Mouse (Mus musculus): ENCODE measurements around the gene Capn12.
"Not testable (repeated sequence)": the region's sequence is repeated elsewhere in the genome, so short reads cannot be mapped to it uniquely, and the experiment has no call there.

The Capn12 gene

DNA sequence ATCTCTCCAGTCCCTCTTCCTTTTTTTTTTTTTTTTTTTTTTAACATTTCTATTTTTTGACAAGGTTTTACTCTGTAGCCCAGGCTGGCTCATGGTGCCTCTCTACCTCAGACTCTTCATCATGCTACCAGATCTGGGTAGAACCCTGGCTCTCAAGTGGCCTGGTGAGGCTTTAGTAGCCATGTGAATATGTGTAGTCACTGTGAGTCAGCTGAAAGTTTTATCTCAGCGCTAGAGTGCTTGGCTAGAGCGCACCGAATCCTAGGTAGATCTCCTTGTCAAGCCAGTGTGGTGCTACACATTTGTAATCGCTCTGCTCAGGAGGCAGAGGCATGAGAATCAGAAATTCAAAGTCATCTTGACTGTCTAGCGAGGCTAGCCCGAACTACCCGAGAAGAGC, 4.1 kb upstream of the Capn12 start:
- CTCF ChIA-PET = no interaction called here

DNA sequence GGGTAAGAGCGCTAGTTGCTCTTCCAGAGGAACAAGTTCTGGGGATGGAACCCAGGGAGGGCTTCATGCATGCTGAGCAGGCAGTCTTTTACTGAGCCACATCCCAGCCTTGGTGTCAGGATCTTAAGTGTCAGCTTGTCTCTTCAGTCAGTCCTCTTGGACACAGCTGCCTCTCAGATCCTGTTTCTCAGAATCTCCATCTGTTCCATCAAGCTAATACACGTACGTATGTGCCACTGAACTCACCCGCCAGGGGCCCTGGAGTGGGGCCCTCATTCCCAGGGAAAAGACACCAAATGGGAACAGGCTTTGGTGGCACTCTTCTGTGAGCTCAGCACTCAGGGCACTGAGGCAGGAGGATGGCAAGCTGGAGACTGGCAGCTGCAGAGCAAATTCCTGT, 3.4 kb upstream of the Capn12 start:
- CTCF ChIA-PET = no interaction called here

DNA sequence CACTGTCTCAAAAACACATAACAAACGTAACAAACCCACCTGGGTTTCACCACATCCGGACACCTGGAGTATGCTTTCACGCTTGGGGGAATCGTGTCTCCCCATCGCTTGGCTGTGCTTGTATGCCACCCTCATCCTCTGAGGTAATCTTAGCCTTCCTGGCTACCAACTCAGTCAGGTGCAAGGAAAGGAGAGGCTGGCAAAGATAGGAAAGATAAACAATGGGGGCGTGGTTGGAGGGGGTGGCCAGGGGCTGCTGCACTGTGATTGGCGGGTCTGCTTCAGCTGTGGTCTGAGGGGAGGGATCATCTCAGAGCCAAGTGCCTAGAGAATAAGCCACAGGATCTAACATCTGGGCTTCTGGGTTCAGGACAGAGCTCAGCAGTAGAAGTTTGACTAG, 1.6 kb upstream of the Capn12 start:
- CTCF ChIA-PET = interaction anchor here (0.6 kb wide), 2 partner anchors 439 to 1993 kb away, joined by 5 to 7 read pairs; no protein-coding TSS in a partner anchor

DNA sequence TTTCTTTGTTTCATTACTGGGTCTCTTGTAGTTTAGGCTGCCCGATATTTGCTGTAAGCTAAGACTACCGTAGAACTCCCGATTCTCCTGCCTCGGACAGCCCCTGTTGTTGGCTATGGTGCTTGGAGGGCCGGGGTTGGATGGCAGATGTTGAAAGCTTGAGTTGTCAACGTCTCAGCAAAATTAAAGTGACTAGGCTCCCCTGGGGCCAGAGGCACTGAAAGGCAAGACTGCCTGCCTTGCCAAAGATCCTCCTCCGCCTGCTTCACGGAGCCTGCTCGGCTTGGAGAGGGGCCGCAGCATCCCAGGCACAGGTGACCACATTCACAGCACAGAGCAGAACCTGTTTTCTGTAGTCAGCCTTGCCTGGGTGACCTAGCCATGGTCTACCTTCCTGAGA, 668 bp upstream of the Capn12 start:
- CTCF ChIA-PET = no interaction called here

DNA sequence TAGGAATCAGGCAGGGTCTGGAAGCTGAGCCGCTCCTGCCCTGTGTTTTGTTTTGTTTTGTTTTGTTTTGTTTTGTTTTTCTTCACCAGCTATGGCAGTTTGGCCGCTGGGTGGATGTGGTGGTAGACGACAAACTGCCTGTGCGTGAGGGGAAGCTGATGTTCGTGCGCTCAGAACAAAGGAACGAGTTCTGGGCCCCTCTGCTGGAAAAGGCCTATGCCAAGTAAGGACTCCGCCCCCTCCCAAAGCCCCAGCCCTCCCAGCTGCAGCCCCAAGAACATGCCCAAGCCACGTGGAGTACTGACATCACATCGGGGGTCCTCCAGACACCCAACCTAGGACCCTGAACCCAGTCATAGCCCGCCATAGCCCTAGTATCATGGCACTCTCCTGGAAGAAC, 1.8 kb downstream of the Capn12 start:
- CTCF ChIA-PET = no interaction called here

DNA sequence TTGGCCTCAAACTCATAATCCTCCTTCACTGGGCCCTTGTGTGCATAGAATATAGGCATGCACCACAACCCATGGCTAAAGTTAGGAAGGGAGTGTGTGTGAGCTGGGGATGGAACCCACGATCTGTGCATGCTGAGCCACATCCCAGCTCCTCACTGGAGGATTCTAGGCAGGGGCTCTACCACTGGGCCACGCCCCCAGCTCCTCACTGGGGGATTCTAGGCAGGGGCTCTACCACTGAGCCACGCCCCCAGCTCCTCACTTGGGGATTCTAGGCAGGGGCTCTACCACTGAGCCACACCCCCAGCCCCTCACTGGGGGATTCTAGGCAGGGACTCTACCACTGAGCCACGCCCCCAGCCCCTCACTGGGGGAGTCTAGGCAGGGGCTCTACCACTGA, 2.5 kb downstream of the Capn12 start:
- CTCF ChIA-PET = not testable (repeated sequence)

DNA sequence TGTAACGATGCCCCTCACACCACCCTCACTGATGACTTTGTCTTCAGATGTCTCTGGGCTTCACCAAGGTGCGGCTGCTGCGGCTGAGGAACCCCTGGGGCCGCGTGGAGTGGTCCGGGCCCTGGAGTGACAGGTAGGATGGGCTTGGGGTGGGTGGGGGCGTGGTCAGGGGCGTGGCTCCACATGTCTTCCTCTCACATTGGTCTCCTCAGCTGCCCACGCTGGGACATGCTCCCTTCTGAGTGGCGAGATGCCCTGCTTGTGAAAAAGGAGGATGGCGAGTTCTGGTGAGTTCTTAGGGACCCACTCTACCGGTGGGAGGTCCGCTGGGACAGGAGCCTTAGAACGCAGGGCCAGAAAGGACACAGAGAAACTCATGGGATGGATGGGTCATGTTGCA, 5.3 kb downstream of the Capn12 start:
- CTCF ChIA-PET = no interaction called here

DNA sequence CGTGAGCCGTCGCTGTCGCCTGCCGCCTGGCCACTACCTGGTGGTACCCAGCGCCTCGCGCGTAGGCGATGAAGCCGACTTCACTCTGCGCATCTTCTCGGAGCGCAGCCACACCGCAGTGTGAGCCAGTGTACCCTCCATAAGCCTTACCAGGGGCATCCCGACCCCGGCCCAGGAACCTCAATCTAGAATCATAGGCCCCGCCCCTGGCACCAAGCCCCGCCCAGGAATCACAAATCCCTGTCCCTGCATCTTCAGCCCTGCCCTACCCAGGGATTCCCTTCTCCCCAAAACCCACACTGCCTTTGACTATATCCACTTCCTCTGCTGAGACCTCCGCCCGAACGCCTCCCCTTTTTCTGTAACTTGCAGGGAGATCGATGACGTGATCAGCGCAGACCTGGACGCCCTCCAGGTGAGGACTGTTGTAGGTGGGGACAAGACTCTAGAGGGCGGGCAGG, 7.5 kb downstream of the Capn12 start:
- CTCF ChIA-PET = interaction anchor here (0.6 kb wide), 1 partner anchor 422 kb away, joined by 5 read pairs; no protein-coding TSS in a partner anchor

DNA sequence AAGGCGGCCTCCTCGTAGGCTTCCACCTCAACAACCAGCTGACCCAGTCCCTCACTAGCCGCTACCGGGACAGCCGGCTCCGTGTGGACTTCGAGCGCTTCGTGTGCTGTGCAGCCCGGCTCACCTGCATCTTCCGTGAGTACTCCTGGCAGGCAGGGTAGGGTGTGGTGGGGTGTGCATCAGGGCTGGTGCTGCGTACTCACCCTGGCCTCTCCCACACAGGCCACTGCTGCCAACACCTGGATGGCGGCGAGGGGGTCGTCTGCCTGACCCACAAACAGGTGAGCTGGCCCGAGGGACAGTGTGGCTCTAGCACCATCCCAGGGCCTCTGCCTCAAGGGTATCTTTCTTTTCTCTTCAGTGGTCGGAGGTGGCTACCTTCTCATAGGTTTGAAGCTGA, 11.4 kb downstream of the Capn12 start:
- CTCF ChIA-PET = no interaction called here

DNA sequence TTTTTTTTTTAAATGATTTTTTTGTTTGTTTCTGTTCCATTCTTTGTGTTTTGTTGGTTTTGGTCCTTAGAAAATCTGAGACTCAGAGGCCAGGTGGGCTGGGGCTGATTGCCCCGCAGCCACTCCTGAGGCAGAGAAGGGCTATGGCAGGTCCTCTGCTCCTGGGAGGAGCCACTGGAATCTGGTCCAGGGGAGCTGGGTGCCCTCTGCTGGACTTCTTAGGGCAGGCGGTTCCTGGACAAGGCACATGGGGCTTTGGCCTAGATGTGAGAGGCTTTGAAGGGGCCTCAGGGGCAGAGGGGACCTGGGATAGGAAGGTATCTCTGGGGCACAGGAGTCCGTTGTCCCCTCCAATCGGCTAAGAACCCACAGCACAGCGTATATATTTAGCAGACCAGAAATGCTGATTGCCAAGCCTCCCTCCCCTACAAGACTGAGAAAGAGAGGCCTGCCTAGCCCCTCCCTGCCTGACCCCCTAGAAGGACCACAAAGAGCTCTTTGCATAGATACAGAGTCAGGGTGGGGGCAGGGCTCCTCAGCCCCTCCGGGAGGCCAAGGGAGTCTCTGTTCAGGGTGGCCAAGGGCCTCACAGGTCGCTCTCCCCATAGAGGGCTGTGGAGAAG, 12.5 kb downstream of the Capn12 start:
- CTCF ChIA-PET = interaction anchor here (0.6 to 0.7 kb wide), 3 partner anchors 21 to 385 kb away, joined by 3 to 7 read pairs (median 5); no protein-coding TSS in a partner anchor

DNA sequence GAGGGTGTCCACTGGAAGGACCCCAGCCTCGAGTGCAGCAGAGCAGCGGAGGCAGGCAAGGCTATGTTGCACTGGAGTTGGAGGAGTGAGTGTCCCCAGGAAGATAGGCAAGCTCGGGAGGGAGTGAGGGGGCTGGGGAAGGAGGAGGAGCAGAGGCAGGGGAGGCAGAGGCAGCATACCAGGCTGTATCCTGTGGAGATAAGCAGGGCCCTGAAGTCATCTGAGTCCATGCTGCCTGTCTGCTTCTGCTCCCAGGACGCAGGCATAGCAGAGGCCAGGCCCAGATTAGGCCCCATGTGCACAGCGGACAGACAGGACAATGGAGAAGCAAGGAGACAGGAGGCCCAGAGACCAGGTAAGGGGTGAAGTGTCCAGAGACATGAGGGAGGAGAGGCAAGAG, 13.7 kb downstream of the Capn12 start:
- CTCF ChIA-PET = no interaction called here

DNA sequence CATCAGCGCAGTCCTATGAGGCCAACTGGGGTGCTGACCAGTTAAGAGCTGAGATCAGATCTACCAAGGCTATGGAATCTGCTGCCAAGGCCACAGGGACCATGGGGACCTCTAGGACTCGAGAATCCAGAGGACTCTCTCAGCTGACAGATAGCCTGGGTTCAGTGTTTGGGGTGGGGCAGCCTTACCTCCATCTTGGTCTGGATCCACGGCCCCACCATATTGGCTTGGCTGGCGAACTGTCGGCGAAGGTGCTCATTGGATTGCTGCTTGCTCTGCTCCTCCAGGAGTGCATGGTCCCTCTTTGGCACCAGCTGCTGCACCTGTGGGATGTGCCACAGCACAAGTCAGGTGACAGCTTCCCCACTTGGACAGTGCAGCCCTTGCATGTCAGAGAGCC, 16.4 kb downstream of the Capn12 start:
- CTCF ChIA-PET = interaction anchor here (0.5 kb wide), 1 partner anchor 340 kb away, joined by 5 read pairs; no protein-coding TSS in a partner anchor

DNA sequence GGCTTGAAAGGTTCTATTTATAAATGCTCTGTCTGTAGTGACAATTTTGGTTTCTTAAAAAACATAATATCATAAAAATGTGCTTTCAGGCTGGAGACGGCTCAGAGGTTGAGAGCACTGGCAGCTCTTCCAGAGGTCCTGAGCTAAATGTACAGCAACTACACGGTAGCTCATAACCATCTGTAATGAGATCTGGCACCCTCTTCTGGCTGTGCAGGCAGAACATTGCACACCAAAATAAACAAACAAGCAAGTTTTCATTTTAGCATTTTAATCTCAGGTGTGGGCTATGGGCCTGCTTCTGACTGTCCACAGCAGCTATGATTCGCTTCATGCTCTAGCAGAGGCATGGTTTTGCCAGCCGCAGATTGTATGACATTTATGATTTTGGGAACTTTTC, 18.8 kb downstream of the Capn12 start:
- CTCF ChIA-PET = no interaction called here

DNA sequence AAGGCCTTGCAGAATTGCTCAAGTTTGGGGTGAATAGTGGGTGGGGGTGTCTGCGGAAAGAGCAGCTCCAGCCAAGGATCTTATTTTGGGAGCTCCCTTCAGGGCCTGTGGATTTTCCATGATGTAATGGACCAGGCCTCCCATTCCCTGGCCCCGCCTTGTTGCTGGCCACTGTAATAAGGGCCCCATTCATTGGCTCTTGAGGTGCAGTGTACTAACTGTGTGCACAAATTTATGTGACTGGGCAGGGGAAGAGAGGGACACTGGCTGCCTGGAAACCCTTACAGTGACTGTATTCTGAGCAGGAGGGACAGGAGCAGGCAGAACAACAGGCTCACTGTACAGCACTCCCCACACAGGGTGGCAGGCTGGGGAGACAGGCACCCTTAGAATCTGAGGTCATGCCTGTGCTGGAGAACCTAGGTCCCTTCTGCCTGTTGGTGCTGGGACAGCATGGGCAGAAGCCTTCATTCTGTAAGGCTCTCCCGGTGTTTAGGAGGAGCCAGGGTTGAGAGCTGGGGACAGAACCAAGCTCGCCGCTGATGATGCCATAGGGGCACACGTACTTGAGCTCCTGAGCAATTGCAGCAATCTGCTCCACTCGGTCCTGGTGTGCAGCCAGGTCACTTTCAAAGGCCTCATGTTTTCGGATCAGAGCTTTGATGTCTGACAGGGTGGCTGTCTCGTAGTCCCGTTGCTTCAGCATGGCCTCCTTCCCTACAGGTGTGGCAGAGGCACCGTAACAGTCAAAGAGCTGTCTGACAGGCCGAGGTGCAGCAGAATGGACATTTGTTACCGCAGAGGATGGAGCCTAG, 20.3 kb downstream of the Capn12 start:
- CTCF ChIA-PET = interaction anchor here (0.6 kb wide), 2 partner anchors 34 to 454 kb away, joined by 3 to 5 read pairs; no protein-coding TSS in a partner anchor

DNA sequence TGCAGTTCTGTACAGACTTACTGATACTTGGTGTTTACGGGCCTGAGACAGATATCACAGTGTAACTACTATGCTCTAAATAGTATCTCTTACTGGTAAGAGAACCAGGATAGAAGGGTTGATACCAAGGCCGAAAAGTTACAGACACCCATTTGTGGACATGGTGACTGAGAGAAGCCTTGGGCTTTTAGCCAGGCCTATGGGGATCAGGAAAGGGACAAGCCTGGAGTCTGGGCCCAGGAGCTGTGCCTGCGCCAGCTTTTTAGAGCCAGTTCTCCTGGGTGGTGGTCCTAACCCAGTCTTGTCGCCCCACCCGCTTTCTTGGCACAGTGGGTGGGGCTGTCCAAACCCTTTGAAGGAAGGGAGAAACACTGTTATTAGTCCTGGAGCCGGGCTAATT, 21.0 kb downstream of the Capn12 start:
- CTCF ChIA-PET = interaction anchor here (0.6 kb wide), 1 partner anchor 35 kb away, joined by 5 read pairs; no protein-coding TSS in a partner anchor

DNA sequence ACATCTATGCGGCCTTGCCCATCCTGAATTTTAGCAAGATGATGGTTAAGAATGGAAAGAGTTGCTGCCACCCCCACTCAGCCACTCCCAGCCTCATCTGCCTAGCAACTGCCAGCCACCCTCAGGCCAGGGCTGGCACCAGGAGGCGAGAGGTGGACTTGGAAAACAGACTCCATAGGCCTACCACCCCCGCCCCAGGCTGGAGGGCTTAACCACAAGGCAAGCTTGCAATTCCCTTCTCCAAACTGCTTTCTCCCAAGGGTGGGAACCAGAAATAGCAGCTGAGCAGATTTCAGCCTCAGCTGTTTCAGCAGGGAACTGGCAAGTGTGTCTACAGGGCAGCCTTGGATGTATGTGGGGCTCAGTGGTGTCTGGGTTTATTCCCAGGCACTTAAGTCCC, 21.6 kb downstream of the Capn12 start:
- CTCF ChIA-PET = no interaction called here

DNA sequence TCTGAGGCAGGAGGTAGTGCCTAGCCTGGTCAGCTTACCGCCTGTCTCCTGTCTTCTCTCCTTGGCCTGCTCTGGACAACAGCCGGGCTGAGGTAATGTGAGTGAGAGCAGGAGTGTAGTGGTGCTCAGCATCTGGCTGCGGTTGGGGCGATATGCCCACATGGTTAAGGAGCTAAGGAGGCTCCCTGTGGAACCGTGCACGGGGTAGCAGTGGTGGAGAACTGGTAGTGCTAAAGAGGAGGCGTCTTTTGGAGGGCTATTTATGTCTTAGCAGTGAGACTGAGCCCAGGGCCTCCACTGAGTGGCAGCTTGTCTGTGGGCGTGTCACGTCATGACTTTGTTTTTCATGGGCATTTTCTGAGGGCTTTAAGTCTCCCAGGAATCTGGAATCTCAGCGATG, 22.6 kb downstream of the Capn12 start:
- CTCF ChIA-PET = interaction anchor here (0.6 kb wide), 1 partner anchor 19 kb away, joined by 4 read pairs; no protein-coding TSS in a partner anchor

DNA sequence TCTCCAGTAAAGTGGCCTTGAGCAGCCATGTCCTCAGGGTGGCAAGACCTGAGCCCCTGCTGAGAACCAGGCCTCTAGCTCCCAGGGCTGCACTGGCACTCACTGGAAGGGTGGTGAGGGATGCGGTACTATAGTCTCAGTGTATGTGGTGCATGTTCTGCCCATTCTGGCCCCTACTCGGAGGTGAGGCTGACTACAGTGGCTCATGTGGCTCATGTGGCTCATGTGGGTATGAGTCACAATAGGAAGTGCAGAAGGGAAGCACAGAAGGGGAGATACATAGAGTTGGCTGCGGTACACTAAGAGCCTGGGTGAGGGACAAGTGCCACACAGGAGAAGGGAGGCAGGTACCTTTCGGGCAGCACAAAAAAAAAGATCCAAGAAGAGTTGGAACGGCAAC, 26.0 kb downstream of the Capn12 start:
- CTCF ChIA-PET = no interaction called here

DNA sequence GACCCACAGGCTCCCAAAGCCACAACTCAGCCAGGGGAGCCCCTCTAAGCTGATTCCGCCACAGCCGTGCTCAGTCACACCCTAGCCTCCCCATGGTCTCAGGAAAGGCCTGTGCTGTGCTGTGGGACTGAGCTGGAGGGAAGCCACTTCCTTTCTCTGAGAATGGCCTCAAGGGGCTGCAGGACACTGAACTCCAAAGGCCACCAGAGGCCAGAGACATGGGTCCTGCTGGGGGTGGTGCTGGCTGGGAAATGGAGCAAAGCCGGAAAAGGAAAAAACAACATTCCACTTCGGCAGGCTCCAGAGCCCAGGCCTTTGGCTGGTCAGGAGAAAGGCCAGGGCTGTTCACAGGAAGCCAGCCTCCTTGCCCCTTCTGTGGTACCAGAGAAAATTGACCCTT, 30.4 kb downstream of the Capn12 start:
- CTCF ChIA-PET = no interaction called here

DNA sequence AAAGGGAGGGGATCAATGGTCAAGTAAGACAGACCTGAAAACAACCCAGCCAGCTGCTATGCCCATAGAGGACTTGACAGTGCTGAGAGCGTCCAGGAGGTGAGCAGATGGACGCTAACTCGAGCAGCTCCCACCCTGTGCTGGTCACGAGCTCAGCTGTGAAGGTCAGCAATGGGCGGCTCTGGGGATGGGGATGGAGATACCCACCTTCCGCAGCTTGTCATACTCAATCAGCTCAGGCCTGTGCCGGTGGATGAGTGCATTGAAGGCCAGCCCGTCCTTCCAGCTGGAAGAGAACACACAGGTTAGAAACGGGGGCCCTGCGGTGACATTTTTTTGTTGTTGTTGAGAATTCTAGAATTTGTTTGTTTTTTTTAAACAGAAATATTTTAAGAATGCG, 31.9 kb downstream of the Capn12 start:
- CTCF ChIA-PET = no interaction called here

DNA sequence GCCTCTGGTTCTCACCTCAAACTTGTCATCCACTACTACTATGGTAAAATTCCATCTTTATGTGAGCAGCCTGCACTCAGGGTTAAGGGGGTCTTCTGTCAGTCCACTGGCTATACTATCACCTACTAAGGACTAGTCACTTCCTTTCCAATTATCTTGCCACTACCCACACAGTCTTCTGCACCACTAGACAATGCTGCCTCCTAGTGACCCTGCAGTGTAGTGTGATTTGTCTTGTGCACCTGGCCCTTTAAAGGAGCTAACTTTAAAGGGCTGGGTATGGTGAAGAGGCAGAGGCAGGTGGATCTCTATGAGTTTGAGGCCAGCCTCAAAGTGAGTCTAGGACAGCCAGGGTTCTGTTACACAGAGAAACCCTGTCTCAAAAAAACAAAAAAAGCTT, 35.3 kb downstream of the Capn12 start:
- CTCF ChIA-PET = interaction anchor here (1.1 kb wide), 1 partner anchor 286 kb away, joined by 3 read pairs; the partner anchor contains the start of gene Acp7

DNA sequence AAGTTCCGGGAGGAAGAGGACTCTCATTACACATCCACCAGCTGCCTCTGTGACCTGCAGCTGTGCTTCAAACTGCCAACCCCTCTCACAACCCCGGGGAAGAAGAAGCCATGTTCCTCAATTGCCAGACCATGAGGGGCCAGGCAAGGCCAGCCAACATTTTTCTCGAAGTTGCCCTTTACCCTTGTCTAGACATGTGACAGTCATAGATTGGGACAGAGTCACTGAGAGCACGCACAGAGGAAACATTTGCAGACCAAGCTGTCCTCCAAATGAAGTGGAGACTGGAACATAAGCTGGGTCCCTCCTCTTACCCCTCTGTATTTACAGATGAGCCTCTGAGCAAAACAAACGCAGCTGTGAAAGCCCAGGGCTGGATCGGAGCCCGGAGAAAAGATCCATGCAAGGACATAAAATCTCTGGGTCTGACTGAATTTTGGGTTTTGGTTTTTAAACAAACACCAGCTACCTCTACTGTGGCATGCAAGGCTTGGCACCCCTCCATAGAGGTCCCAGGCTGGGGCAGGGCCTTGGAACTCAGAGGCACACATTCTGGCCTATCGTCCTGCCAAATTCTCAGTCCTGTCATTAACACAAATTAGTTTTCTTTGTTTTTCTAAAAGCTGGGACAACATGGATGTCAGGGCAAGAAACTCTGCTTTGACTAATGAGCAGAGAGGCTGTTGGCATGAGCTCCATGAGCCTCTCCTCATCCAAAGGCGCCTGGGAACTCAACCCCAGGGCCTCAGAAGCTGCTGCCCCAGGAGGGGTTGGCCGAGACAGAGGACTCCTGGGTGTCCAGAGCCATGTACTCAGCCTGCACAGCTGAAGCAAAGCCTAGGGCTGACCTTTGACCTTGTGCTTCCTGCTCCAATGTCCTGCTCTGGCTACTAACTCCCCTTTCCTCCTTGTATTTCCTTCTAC, 36.5 kb downstream of the Capn12 start:
- CTCF ChIA-PET = interaction anchor here (0.6 kb wide), 1 partner anchor 183 kb away, joined by 4 read pairs; no protein-coding TSS in a partner anchor

All from spleen, embryonic (tissue).